Comparison of ENCODE assay signal across 7 mouse cellular contexts in the genomic region with DNA sequence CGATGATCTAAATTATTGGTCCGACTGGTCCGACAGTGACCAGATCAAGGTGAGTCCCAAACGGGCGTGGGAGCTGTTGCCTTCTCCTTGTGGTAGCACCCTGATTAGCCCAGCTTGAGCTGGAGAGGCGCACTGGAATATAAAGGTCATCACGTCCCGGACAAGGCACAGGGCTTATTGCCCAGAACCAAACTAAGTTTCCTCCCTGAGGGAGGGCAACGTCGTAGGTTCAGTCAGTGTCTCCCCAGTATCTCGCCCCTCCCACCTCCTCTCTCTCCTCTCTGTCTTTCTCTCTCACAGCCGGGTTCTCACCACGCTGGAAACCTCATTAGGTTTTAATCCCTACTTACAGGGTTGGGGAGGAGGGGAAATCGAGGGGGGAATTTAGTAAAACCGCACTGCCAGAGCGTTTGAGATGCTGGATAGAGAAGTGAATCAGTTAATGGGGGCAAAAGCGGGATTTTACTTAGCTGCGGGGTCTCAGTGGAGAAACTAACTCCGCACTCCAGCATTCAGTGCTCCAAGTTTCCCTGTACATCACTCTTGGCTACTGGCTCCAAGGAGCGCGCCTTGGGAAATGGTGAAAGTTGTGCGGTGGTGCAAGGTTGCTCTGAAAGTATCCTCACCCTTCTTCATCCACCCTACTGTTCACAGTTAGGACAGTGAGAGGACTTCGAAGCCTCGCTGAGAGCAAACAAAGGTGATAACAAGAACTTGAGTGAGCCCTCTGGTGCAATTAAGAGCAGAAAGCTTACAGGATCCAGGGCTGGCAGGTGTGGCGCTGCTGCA. TPM values are rescaled to one million over a fixed set of nuclear protein-coding genes. Genes with fewer than 3 reads are reported as not detected.
DNase-seq lines count a peak whose midpoint lies in the region; ATAC-seq and TF ChIP-seq lines count a peak whose summit lies in the region.

No protein-coding gene starts in this region.

- peaks cover 37% of the 10 kb centered on the region for H3K27me3 ChIP-seq in E14TG2a.4 (ENCODE audit: insufficient read depth, low read length)
- peaks cover 26% of the 10 kb centered on the region for H3K27me3 ChIP-seq in forebrain, embryonic 16.5 days (replicated peaks; ENCODE audit: control insufficient read depth, insufficient read depth, low read length)
- H3K27me3 ChIP-seq in midbrain, embryonic 13.5 days, result peaks cover 34% of the 10 kb centered on the region
- H3K27me3 ChIP-seq in liver, postnatal 0 days (ENCODE audit: insufficient read depth, low read length), result peaks cover 28% of the 10 kb centered on the region

- WGBS in forebrain, embryonic 16.5 days, result under 1% methylated on average over 25 of the region's 25 CpGs
- WGBS in midbrain, embryonic 13.5 days, result under 1% methylated on average over 25 of the region's 25 CpGs
- 3% methylated on average over 25 of the region's 25 CpGs for WGBS in liver, postnatal 0 days (ENCODE audit: insufficient replicate concordance)

- no peak for TF ChIP-seq CTCF in E14TG2a.4 (conservative IDR thresholded peaks at IDR 0.05; ENCODE audit: low read length)
- TF ChIP-seq CTCF in liver, postnatal 0 days (IDR thresholded peaks at IDR 0.05; ENCODE audit: low read depth), result no peak

- no peak overlapping the region for H3K27ac ChIP-seq in forebrain, embryonic 16.5 days (ENCODE audit: low read length)
- H3K27ac ChIP-seq in midbrain, embryonic 13.5 days, result no peak overlapping the region
- no peak overlapping the region for H3K27ac ChIP-seq in liver, postnatal 0 days (ENCODE audit: low read depth)

- peak overlapping the region; percentile 57 for H3K4me3 ChIP-seq in E14TG2a.4 (replicated peaks; ENCODE audit: low read length)
- H3K4me3 ChIP-seq in forebrain, embryonic 16.5 days (replicated peaks; ENCODE audit: low read length), result peak overlapping the region; percentile 55
- H3K4me3 ChIP-seq in midbrain, embryonic 13.5 days (replicated peaks), result peak overlapping the region; percentile 50
- no peak overlapping the region for H3K4me3 ChIP-seq in liver, postnatal 0 days (ENCODE audit: low read depth, low read length)

- peak overlapping the region; percentile 31; the same call in 1 of the 2 replicates for H3K9ac ChIP-seq in forebrain, embryonic 16.5 days (replicated peaks; ENCODE audit: low read depth, low read length)
- peak overlapping the region; percentile 58; the same call in 1 of the 2 replicates for H3K9ac ChIP-seq in midbrain, embryonic 13.5 days (replicated peaks)
- H3K9ac ChIP-seq in liver, postnatal 0 days (replicated peaks), result no peak overlapping the region

- intact Hi-C loops in left cerebral cortex, postnatal 10 days (cut with DNase I), result no loop called here

- TF ChIP-seq EP300 in liver, postnatal 0 days (IDR thresholded peaks at IDR 0.05; ENCODE audit: low read depth), result no peak

- DNase-seq in R1 (ENCODE audit: low read depth, low spot score), result peak; percentile 11
- no peak for DNase-seq in urinary bladder, postnatal 10 days (ENCODE audit: low spot score)
- DNase-seq in liver, postnatal 0 days, result no peak
- no peak for DNase-seq in left cerebral cortex, postnatal 10 days (ENCODE audit: extremely low spot score in 1 of 2, low spot score in 2 of 2)

- peaks cover 26% of the 10 kb centered on the region for H3K4me1 ChIP-seq in E14TG2a.4 (replicated peaks; ENCODE audit: low read depth, low read length)
- H3K4me1 ChIP-seq in forebrain, embryonic 16.5 days (replicated peaks; ENCODE audit: control insufficient read depth, insufficient read depth, low read length), result peaks cover 22% of the 10 kb centered on the region
- peaks cover 32% of the 10 kb centered on the region for H3K4me1 ChIP-seq in midbrain, embryonic 13.5 days (replicated peaks)
- no peaks in the 10 kb centered on the region for H3K4me1 ChIP-seq in liver, postnatal 0 days (ENCODE audit: insufficient read depth)

- H3K36me3 ChIP-seq in E14TG2a.4 (ENCODE audit: insufficient read depth, low read length), result no peaks in the 10 kb centered on the region
- no peaks in the 10 kb centered on the region for H3K36me3 ChIP-seq in forebrain, embryonic 16.5 days (ENCODE audit: control insufficient read depth, insufficient read depth)
- no peaks in the 10 kb centered on the region for H3K36me3 ChIP-seq in midbrain, embryonic 13.5 days
- no peaks in the 10 kb centered on the region for H3K36me3 ChIP-seq in liver, postnatal 0 days (replicated peaks; ENCODE audit: insufficient read depth, low read length)

- ATAC-seq in forebrain, embryonic 16.5 days, result peak; percentile 35; the same call in 1 of the 2 replicates
- ATAC-seq in midbrain, embryonic 13.5 days, result peak; percentile 66
- ATAC-seq in liver, postnatal 0 days, result no peak

- H3K4me2 ChIP-seq in forebrain, embryonic 16.5 days (ENCODE audit: low read length), result peak overlapping the region; percentile 93
- peak overlapping the region; percentile 72 for H3K4me2 ChIP-seq in midbrain, embryonic 13.5 days (replicated peaks)
- no peak overlapping the region for H3K4me2 ChIP-seq in liver, postnatal 0 days (ENCODE audit: low read depth, low read length)

- H3K9me3 ChIP-seq in E14TG2a.4 (ENCODE audit: low read length), result peaks cover 7% of the 10 kb centered on the region; the same call in 1 of the 2 replicates
- no peaks in the 10 kb centered on the region for H3K9me3 ChIP-seq in forebrain, embryonic 16.5 days (ENCODE audit: control insufficient read depth, low read length)
- no peaks in the 10 kb centered on the region for H3K9me3 ChIP-seq in midbrain, embryonic 13.5 days
- no peaks in the 10 kb centered on the region for H3K9me3 ChIP-seq in liver, postnatal 0 days (ENCODE audit: low read length)

RNA-seq across cellular contexts. Expression of a gene that starts 1.2 kb away (rescaled TPM):
- polyA plus RNA-seq in forebrain, embryonic 16.5 days (2015; fragmentation: Nextera tagmentation; extraction: Ambion mirVana), result 70.2 and 87.9 TPM in 2 replicates
- polyA plus RNA-seq in midbrain, embryonic 13.5 days (2015; fragmentation: Nextera tagmentation; extraction: Ambion mirVana), result 34.9 and 40.0 TPM in 2 replicates
- polyA plus RNA-seq in liver, postnatal 0 days (2015; fragmentation: Nextera tagmentation; extraction: Ambion mirVana), result not detected in 2 replicates
- 10 to 100 TPM; 21.1 to 36.4 TPM for total RNA-seq in left cerebral cortex, postnatal 10 days (2021)

Comparison
In these comparisons a context has a peak if more than half of its experiments do, and no peak if none do; other contexts are left out.
1. RNA of a gene that starts 1.2 kb away (polyA plus RNA-seq): 70.2 to 87.9 TPM in forebrain, embryonic 16.5 days and 34.9 to 40.0 TPM in midbrain, embryonic 13.5 days; not detected in liver, postnatal 0 days; every median in the first group is over 10 times any median in the second.